Mouse (Mus musculus) limb, embryonic 13.5 days (tissue): ENCODE results near the gene Hist1h4b. TPM values are rescaled to one million over a fixed set of nuclear protein-coding genes. Genes with fewer than 3 reads are reported as not detected.
"Not testable (repeated sequence)": the region's sequence is repeated elsewhere in the genome, so short reads cannot be mapped to it uniquely, and the experiment has no call there.

Source experiments
- ATAC-seq: fragments of 200-750 bp; cut with Nextera tagmentation; 2 replicates; pipeline ENCODE4 v1.8.0; 2017; ENCODE audit warnings: low read depth, moderate number of reproducible peaks, moderate TSS enrichment; ENCODE audit not compliant: low FRiP score
- H3K27ac ChIP-seq: fragments of 300-500 bp; sonication (generic); 2 replicates; pipeline ENCODE4 v1.5.1; 2015; ENCODE audit warnings: inconsistent platforms, mild to moderate bottlenecking, moderate library complexity
- H3K27me3 ChIP-seq: fragments of 300-500 bp; sonication (generic); 2 replicates; pipeline ENCODE4 v1.6.1; 2015; ENCODE audit warnings: mild to moderate bottlenecking, inconsistent platforms
- H3K36me3 ChIP-seq: fragments of 300-500 bp; sonication (generic); 2 replicates; pipeline ENCODE4 v1.6.1; 2015; ENCODE audit warnings: inconsistent platforms, mild to moderate bottlenecking, moderate library complexity
- H3K4me1 ChIP-seq: fragments of 300-500 bp; sonication (generic); 2 replicates; pipeline ENCODE4 v1.6.1; 2015; ENCODE audit warnings: inconsistent platforms
- H3K4me2 ChIP-seq: fragments of 300-500 bp; sonication (generic); replicated peaks from 2 replicates; pipeline ENCODE4 v1.6.1; 2015; ENCODE audit warnings: inconsistent platforms, mild to moderate bottlenecking, moderate library complexity
- H3K4me3 ChIP-seq: fragments of 300-500 bp; sonication (generic); 2 replicates; pipeline ENCODE4 v1.5.1; 2015; ENCODE audit warnings: moderate library complexity, mild to moderate bottlenecking, inconsistent platforms
- H3K9ac ChIP-seq: fragments of 300-500 bp; sonication (generic); 2 replicates; pipeline ENCODE4 v1.6.1; 2015; ENCODE audit warnings: mild to moderate bottlenecking, inconsistent platforms
- H3K9me3 ChIP-seq: fragments of 300-500 bp; sonication (generic); 2 replicates; pipeline ENCODE4 v1.6.1; 2016; ENCODE audit warnings: inconsistent platforms
- whole genome bisulfite sequencing: fragments of 180-500 bp; shearing (Covaris S2); methylation state at CpG from one replicate; pipeline ENCODE4 v1.1.7; 2015; 5-methylcytosine and 5-hydroxymethylcytosine counted together
- polyA plus RNA-seq: library from polyadenylated mRNA; unstranded; fragments of >200 nt; fragmentation: Nextera tagmentation; extraction: Ambion mirVana; gene quantifications from 2 replicates; pipeline ENCODE4 v1.2.1, GENCODE M21; 2015

Hist1h4b gene
- 7.2 and 13.5 TPM in 2 replicates for polyA plus RNA-seq

GRCm38 (mm10) chr13:23756790-23757189 lies at the start of gene Hist1h4b:
Hist1h4b (plus strand) TSS chr13:23757013.
- peaks cover 29% of the 10 kb centered on the region for H3K4me1 ChIP-seq
- H3K27ac ChIP-seq: peak within 1 kb of the TSS; percentile 94
- no peaks in the 10 kb centered on the region for H3K9me3 ChIP-seq
- peak within 1 kb of the TSS; percentile 82 for H3K4me2 ChIP-seq
- ATAC-seq: peak; percentile 77
- WGBS: 0% methylated on average over 17 of the region's 22 CpGs
- H3K9ac ChIP-seq: peak within 1 kb of the TSS; percentile 69
- no peaks in the 10 kb centered on the region for H3K27me3 ChIP-seq
- H3K36me3 ChIP-seq: no peaks in the 10 kb centered on the region
- peak within 1 kb of the TSS; percentile 46 for H3K4me3 ChIP-seq

GRCm38 (mm10) chr13:23708041-23708440 lies 48.8 kb upstream of the Hist1h4b start:
- WGBS: 89% methylated on average over 4 of the region's 4 CpGs
- no peaks in the 10 kb centered on the region for H3K9me3 ChIP-seq
- no peaks in the 10 kb centered on the region for H3K36me3 ChIP-seq
- H3K4me2 ChIP-seq: no peak overlapping the region
- H3K27me3 ChIP-seq: no peaks in the 10 kb centered on the region
- no peak overlapping the region for H3K9ac ChIP-seq
- H3K27ac ChIP-seq: no peak overlapping the region
- peaks cover 21% of the 10 kb centered on the region for H3K4me1 ChIP-seq
- no peak overlapping the region for H3K4me3 ChIP-seq
- no peak for ATAC-seq

GRCm38 (mm10) chr13:23708654-23709053 lies 48.2 kb upstream of the Hist1h4b start:
- WGBS: 47% methylated on average over 4 of the region's 4 CpGs
- H3K27me3 ChIP-seq: no peaks in the 10 kb centered on the region
- no peak overlapping the region for H3K4me3 ChIP-seq
- H3K36me3 ChIP-seq: no peaks in the 10 kb centered on the region
- no peak overlapping the region for H3K4me2 ChIP-seq
- H3K9me3 ChIP-seq: no peaks in the 10 kb centered on the region
- peaks cover 25% of the 10 kb centered on the region for H3K4me1 ChIP-seq
- ATAC-seq: no peak
- H3K9ac ChIP-seq: no peak overlapping the region
- no peak overlapping the region for H3K27ac ChIP-seq

GRCm38 (mm10) chr13:23709714-23710373 lies 47.0 kb upstream of the Hist1h4b start:
- Histone ChIP-seq H3K4me1 (peaks cover 29% of the 10 kb centered on the region), H3K9ac (peak overlapping the region; percentile 70), H3K4me2 (peak overlapping the region; percentile 74), H3K9me3 (no peaks in the 10 kb centered on the region), H3K4me3 (peak overlapping the region; percentile 46), H3K27ac (0 out of 2 replicates have a peak overlapping the region, but pooled peaks have one; percentile 28), H3K36me3 (no peaks in the 10 kb centered on the region), H3K27me3 (no peaks in the 10 kb centered on the region)
- ATAC-seq: no peak; the same call in 1 of the 2 replicates
- WGBS: 11% methylated on average over 15 of the region's 15 CpGs

GRCm38 (mm10) chr13:23710374-23711089 lies 46.3 kb upstream of the Hist1h4b start, which contains the start of gene Hfe:
Hfe (minus strand) TSS chr13:23710854.
- H3K4me1 ChIP-seq: peaks cover 29% of the 10 kb centered on the region
- H3K27me3 ChIP-seq: no peaks in the 10 kb centered on the region
- H3K4me2 ChIP-seq: peak within 1 kb of the TSS; percentile 74
- peak within 1 kb of the TSS; percentile 28; the same call in 1 of the 2 replicates for H3K27ac ChIP-seq
- no peaks in the 10 kb centered on the region for H3K36me3 ChIP-seq
- peak within 1 kb of the TSS; percentile 46 for H3K4me3 ChIP-seq
- ATAC-seq: peak; percentile 59; the same call in 1 of the 2 replicates
- H3K9ac ChIP-seq: peak within 1 kb of the TSS; percentile 70
- 1% methylated on average over 15 of the region's 17 CpGs for WGBS
- no peaks in the 10 kb centered on the region for H3K9me3 ChIP-seq

GRCm38 (mm10) chr13:23716261-23717042 lies 40.4 kb upstream of the Hist1h4b start:
- Histone ChIP-seq H3K4me3 (no peak overlapping the region), H3K9ac (no peak overlapping the region), H3K27me3 (no peaks in the 10 kb centered on the region), H3K27ac (no peak overlapping the region), H3K4me1 (peaks cover 15% of the 10 kb centered on the region), H3K36me3 (no peaks in the 10 kb centered on the region), H3K9me3 (no peaks in the 10 kb centered on the region), H3K4me2 (no peak overlapping the region)
- WGBS: 85% methylated on average over 5 of the region's 5 CpGs
- no peak for ATAC-seq

- no peak overlapping the region for H3K27ac ChIP-seq
- ATAC-seq: no peak
- H3K27me3 ChIP-seq: no peaks in the 10 kb centered on the region
- peaks cover 15% of the 10 kb centered on the region for H3K4me1 ChIP-seq
- no peak overlapping the region for H3K4me2 ChIP-seq
- 48% methylated on average over 11 of the region's 11 CpGs for WGBS
- 0 out of 2 replicates have a peak overlapping the region, but pooled peaks have one; percentile 50 for H3K9ac ChIP-seq
- H3K9me3 ChIP-seq: no peaks in the 10 kb centered on the region
- H3K4me3 ChIP-seq: no peak overlapping the region
- no peaks in the 10 kb centered on the region for H3K36me3 ChIP-seq
These were observed 39.6 kb upstream of the Hist1h4b start for GRCm38 (mm10) chr13:23717176-23717575.

- 0 out of 2 replicates have a peak overlapping the region, but pooled peaks have one; percentile 50 for H3K9ac ChIP-seq
- H3K27ac ChIP-seq, ATAC-seq, H3K36me3 ChIP-seq, H3K4me3 ChIP-seq, H3K9me3 ChIP-seq, H3K27me3 ChIP-seq, H3K4me2 ChIP-seq: not testable (repeated sequence)
- H3K4me1 ChIP-seq: peaks cover 15% of the 10 kb centered on the region
- WGBS: 10% methylated on average over 2 of the region's 2 CpGs
These were observed 39.1 kb upstream of the Hist1h4b start for GRCm38 (mm10) chr13:23717593-23718245.

GRCm38 (mm10) chr13:23724239-23724638 lies 32.6 kb upstream of the Hist1h4b start:
- Histone ChIP-seq H3K4me1 (no peaks in the 10 kb centered on the region), H3K9me3 (no peaks in the 10 kb centered on the region), H3K4me2 (no peak overlapping the region), H3K4me3 (no peak overlapping the region), H3K27ac (no peak overlapping the region), H3K9ac (no peak overlapping the region), H3K27me3 (no peaks in the 10 kb centered on the region), H3K36me3 (no peaks in the 10 kb centered on the region)
- ATAC-seq: no peak
- WGBS: 83% methylated on average over 4 of the region's 4 CpGs

GRCm38 (mm10) chr13:23725213-23725612 lies 31.6 kb upstream of the Hist1h4b start:
- Histone ChIP-seq H3K4me1 (no peaks in the 10 kb centered on the region), H3K4me2 (no peak overlapping the region), H3K36me3 (no peaks in the 10 kb centered on the region), H3K9ac (no peak overlapping the region), H3K9me3 (no peaks in the 10 kb centered on the region), H3K4me3 (no peak overlapping the region), H3K27me3 (no peaks in the 10 kb centered on the region), H3K27ac (no peak overlapping the region)
- ATAC-seq: no peak
- WGBS: 22% methylated on average over 1 of the region's 1 CpGs

GRCm38 (mm10) chr13:23728472-23729191 lies 28.2 kb upstream of the Hist1h4b start:
- Histone ChIP-seq H3K27ac (no peak overlapping the region), H3K4me1 (no peaks in the 10 kb centered on the region)
- WGBS: 88% methylated on average over 18 of the region's 18 CpGs

More at GRCm38 (mm10) chr13:23728472-23729191, 28.2 kb upstream of the Hist1h4b start:
- Histone ChIP-seq H3K4me3 (no peak overlapping the region), H3K9ac (no peak overlapping the region), H3K9me3 (no peaks in the 10 kb centered on the region), H3K4me2 (no peak overlapping the region), H3K27me3 (no peaks in the 10 kb centered on the region), H3K36me3 (no peaks in the 10 kb centered on the region)
- no peak for ATAC-seq
